Mouse (Mus musculus): ENCODE results near the gene Adrb1. TPM values are rescaled to one million over a fixed set of nuclear protein-coding genes. Genes with fewer than 3 reads are reported as not detected.

Gene Adrb1
- polyA plus RNA-seq, 1 experiment, result 1.0 TPM

DNA sequence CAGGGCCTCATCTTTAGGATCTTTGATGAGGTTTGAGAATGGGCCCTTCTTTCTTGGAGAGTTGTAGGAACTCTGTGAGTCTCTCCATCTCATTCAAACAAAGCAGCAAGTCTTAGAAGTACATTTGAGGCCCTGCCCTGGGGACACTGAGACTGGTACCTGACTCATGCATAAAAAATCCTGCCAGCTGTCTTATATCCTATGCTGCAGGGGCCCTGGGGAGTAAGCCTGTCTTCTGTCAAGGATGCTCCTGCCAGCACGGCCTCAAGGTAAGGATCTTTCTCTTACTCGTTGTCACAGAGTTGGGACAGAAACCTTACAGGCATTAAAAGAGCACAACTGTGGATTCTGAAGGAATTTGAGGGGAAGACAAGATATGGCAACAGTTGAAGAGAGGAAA, 13.2 kb upstream of the Adrb1 start:
- H3K4me1 ChIP-seq (ENCODE audit: control insufficient read depth, insufficient read depth, low read length), result no peaks in the 10 kb centered on the region
- no peak overlapping the region for H3K27ac ChIP-seq (ENCODE audit: insufficient read depth, low read length)
- no peak overlapping the region for H3K4me3 ChIP-seq (ENCODE audit: low read depth, low read length)
- H3K27me3 ChIP-seq (ENCODE audit: control insufficient read depth, insufficient read depth, low read length, poor library complexity, severe bottlenecking), result no peaks in the 10 kb centered on the region; the same call in 1 of the 2 replicates
- TF ChIP-seq EP300 (IDR thresholded peaks at IDR 0.05; ENCODE audit: insufficient read depth, low read depth, low read length) (no peak), CTCF (IDR thresholded peaks at IDR 0.05; ENCODE audit: low read depth, low read length) (no peak), POLR2A (IDR thresholded peaks at IDR 0.05; ENCODE audit: insufficient read depth, low read length) (no peak)
- H3K36me3 ChIP-seq (ENCODE audit: control insufficient read depth, insufficient read depth, low read length, poor library complexity, severe bottlenecking), result no peaks in the 10 kb centered on the region
- no peak overlapping the region for H3K9ac ChIP-seq (ENCODE audit: low read depth, poor library complexity, severe bottlenecking)
- no peaks in the 10 kb centered on the region for H3K9me3 ChIP-seq (replicated peaks; ENCODE audit: control insufficient read depth, insufficient read depth, low read length, poor library complexity, severe bottlenecking)

- Histone ChIP-seq H3K4me1 (ENCODE audit: control insufficient read depth, insufficient read depth, low read length) (no peaks in the 10 kb centered on the region), H3K4me3 (ENCODE audit: low read depth, low read length) (no peak overlapping the region)
Observed at GRCm38 (mm10) chr19:56710131-56710905, 11.7 kb upstream of the Adrb1 start.

DNA sequence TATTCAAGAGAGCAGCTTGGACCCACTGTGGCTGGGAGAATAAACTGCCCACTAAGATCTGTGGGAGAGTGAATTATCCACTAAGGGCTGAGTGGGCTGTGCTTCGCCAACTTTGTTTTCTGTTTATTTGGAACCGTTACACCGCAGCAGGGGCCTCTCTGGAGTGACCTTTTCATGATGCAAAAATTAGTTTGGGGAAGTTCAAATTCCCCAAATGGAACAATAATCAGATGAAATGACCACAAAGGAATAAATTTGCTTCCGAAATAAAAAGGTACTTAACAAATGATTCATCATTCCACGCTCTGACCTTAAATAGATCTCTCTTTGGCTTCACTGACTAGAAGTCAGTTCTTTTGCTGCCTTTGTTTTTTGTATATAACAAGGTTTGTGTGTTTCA, 8.4 kb upstream of the Adrb1 start:
- TF ChIP-seq EP300 (IDR thresholded peaks at IDR 0.05; ENCODE audit: insufficient read depth, low read depth, low read length) (no peak), POLR2A (IDR thresholded peaks at IDR 0.05; ENCODE audit: insufficient read depth, low read length) (no peak), CTCF (IDR thresholded peaks at IDR 0.05; ENCODE audit: low read depth, low read length) (no peak)
- Histone ChIP-seq H3K36me3 (ENCODE audit: control insufficient read depth, insufficient read depth, low read length, poor library complexity, severe bottlenecking) (no peaks in the 10 kb centered on the region), H3K4me3 (ENCODE audit: low read depth, low read length) (no peak overlapping the region), H3K27me3 (ENCODE audit: control insufficient read depth, insufficient read depth, low read length, poor library complexity, severe bottlenecking) (no peaks in the 10 kb centered on the region; the same call in 1 of the 2 replicates), H3K4me1 (ENCODE audit: control insufficient read depth, insufficient read depth, low read length) (no peaks in the 10 kb centered on the region), H3K27ac (ENCODE audit: insufficient read depth, low read length) (no peak overlapping the region), H3K9ac (ENCODE audit: low read depth, poor library complexity, severe bottlenecking) (no peak overlapping the region), H3K9me3 (replicated peaks; ENCODE audit: control insufficient read depth, insufficient read depth, low read length, poor library complexity, severe bottlenecking) (no peaks in the 10 kb centered on the region)

More at GRCm38 (mm10) chr19:56710131-56710905, 11.7 kb upstream of the Adrb1 start:
- H3K9me3 ChIP-seq (replicated peaks; ENCODE audit: control insufficient read depth, insufficient read depth, low read length, poor library complexity, severe bottlenecking), result no peaks in the 10 kb centered on the region
- H3K27me3 ChIP-seq (ENCODE audit: control insufficient read depth, insufficient read depth, low read length, poor library complexity, severe bottlenecking), result no peaks in the 10 kb centered on the region; the same call in 1 of the 2 replicates
- TF ChIP-seq EP300 (IDR thresholded peaks at IDR 0.05; ENCODE audit: insufficient read depth, low read depth, low read length) (no peak), CTCF (IDR thresholded peaks at IDR 0.05; ENCODE audit: low read depth, low read length) (no peak), POLR2A (IDR thresholded peaks at IDR 0.05; ENCODE audit: insufficient read depth, low read length) (no peak)
- H3K9ac ChIP-seq (ENCODE audit: low read depth, poor library complexity, severe bottlenecking), result no peak overlapping the region
- no peak overlapping the region for H3K27ac ChIP-seq (ENCODE audit: insufficient read depth, low read length)
- H3K36me3 ChIP-seq (ENCODE audit: control insufficient read depth, insufficient read depth, low read length, poor library complexity, severe bottlenecking), result no peaks in the 10 kb centered on the region

GRCm38 (mm10) chr19:56714661-56715170, 7.3 kb upstream of the Adrb1 start:
- TF ChIP-seq CTCF (IDR thresholded peaks at IDR 0.05; ENCODE audit: low read depth, low read length) (no peak), POLR2A (IDR thresholded peaks at IDR 0.05; ENCODE audit: insufficient read depth, low read length) (no peak), EP300 (IDR thresholded peaks at IDR 0.05; ENCODE audit: insufficient read depth, low read depth, low read length) (no peak)
- no peaks in the 10 kb centered on the region for H3K4me1 ChIP-seq (ENCODE audit: control insufficient read depth, insufficient read depth, low read length)
- H3K27me3 ChIP-seq (ENCODE audit: control insufficient read depth, insufficient read depth, low read length, poor library complexity, severe bottlenecking), result no peaks in the 10 kb centered on the region; the same call in 1 of the 2 replicates
- no peak overlapping the region for H3K9ac ChIP-seq (ENCODE audit: low read depth, poor library complexity, severe bottlenecking)
- no peak overlapping the region for H3K27ac ChIP-seq (ENCODE audit: insufficient read depth, low read length)
- no peaks in the 10 kb centered on the region for H3K9me3 ChIP-seq (replicated peaks; ENCODE audit: control insufficient read depth, insufficient read depth, low read length, poor library complexity, severe bottlenecking)
- H3K36me3 ChIP-seq (ENCODE audit: control insufficient read depth, insufficient read depth, low read length, poor library complexity, severe bottlenecking), result no peaks in the 10 kb centered on the region
- no peak overlapping the region for H3K4me3 ChIP-seq (ENCODE audit: low read depth, low read length)

- Histone ChIP-seq H3K36me3 (ENCODE audit: control insufficient read depth, insufficient read depth, low read length, poor library complexity, severe bottlenecking) (no peaks in the 10 kb centered on the region), H3K4me3 (ENCODE audit: low read depth, low read length) (no peak overlapping the region), H3K27ac (ENCODE audit: insufficient read depth, low read length) (no peak overlapping the region), H3K9me3 (replicated peaks; ENCODE audit: control insufficient read depth, insufficient read depth, low read length, poor library complexity, severe bottlenecking) (no peaks in the 10 kb centered on the region), H3K4me1 (ENCODE audit: control insufficient read depth, insufficient read depth, low read length) (no peaks in the 10 kb centered on the region), H3K9ac (ENCODE audit: low read depth, poor library complexity, severe bottlenecking) (no peak overlapping the region), H3K27me3 (ENCODE audit: control insufficient read depth, insufficient read depth, low read length, poor library complexity, severe bottlenecking) (peaks cover 16% of the 10 kb centered on the region)
- TF ChIP-seq POLR2A (IDR thresholded peaks at IDR 0.05; ENCODE audit: insufficient read depth, low read length) (no peak), CTCF (IDR thresholded peaks at IDR 0.05; ENCODE audit: low read depth, low read length) (no peak), EP300 (IDR thresholded peaks at IDR 0.05; ENCODE audit: insufficient read depth, low read depth, low read length) (no peak)
Observed at GRCm38 (mm10) chr19:56718046-56718445, 4.0 kb upstream of the Adrb1 start.

- Histone ChIP-seq H3K27me3 (ENCODE audit: control insufficient read depth, insufficient read depth, low read length, poor library complexity, severe bottlenecking) (peaks cover 32% of the 10 kb centered on the region), H3K9ac (ENCODE audit: low read depth, poor library complexity, severe bottlenecking) (no peak overlapping the region), H3K9me3 (replicated peaks; ENCODE audit: control insufficient read depth, insufficient read depth, low read length, poor library complexity, severe bottlenecking) (no peaks in the 10 kb centered on the region), H3K4me3 (ENCODE audit: low read depth, low read length) (no peak overlapping the region), H3K4me1 (ENCODE audit: control insufficient read depth, insufficient read depth, low read length) (no peaks in the 10 kb centered on the region), H3K27ac (ENCODE audit: insufficient read depth, low read length) (no peak overlapping the region), H3K36me3 (ENCODE audit: control insufficient read depth, insufficient read depth, low read length, poor library complexity, severe bottlenecking) (no peaks in the 10 kb centered on the region)
- no peak for TF ChIP-seq EP300 (IDR thresholded peaks at IDR 0.05; ENCODE audit: insufficient read depth, low read depth, low read length)
- TF ChIP-seq POLR2A (IDR thresholded peaks at IDR 0.05; ENCODE audit: insufficient read depth, low read length), result no peak
- TF ChIP-seq CTCF (IDR thresholded peaks at IDR 0.05; ENCODE audit: low read depth, low read length), result no peak
Observed at GRCm38 (mm10) chr19:56720882-56721281, 1.1 kb upstream of the Adrb1 start.

Data from ES-Bruce4 (cell line).